Mouse (Mus musculus): ENCODE data around the gene Fbxw8. TPM values are rescaled to one million over a fixed set of nuclear protein-coding genes. Genes with fewer than 3 reads are reported as not detected.

Gene Fbxw8
- polyA plus RNA-seq, 1 experiment from 2014 or later = 23.7 TPM

DNA sequence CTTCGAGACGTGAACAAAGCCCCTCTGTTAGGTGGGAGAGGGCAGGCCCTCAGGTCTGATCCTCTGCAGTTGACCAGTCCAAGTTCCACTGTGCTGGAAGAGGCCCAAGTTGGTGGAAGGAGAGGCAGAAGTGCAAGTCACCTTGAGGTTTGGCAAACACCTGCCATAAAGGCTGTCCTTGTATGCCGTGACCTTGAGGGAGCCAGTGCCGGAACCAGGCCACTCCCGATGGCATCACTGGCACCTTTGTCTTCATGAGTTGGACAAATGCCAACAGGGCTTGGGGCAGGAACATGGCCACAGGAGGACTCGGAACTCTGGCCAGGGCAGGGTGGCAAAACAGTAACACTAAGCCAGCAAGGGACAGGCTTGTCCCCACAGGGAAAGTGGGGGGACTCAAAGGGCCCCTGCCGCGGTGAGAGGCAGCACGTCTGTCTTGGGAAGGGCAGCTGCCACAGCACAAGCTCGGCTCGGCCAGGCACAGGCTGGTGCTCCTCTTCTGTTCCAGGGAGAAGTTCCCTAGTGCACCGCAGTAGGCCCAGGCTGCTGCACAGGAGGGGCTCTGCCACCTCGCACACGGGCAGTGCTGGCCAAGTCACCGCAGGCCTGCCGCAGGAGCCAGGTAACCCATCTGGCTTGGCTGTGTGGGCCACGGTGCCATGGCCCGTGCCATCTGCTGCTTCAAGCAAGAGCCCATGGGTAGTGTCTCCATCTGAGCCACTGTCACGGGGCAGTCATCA, 89.6 kb downstream of the Fbxw8 start:
- H3K4me3 ChIP-seq = no peak overlapping the region
- WGBS = 86% methylated on average over 19 of the region's 19 CpGs
- H3K4me1 ChIP-seq (replicated peaks) = peaks cover 52% of the 10 kb centered on the region
- no peaks in the 10 kb centered on the region for H3K27me3 ChIP-seq
- no peaks in the 10 kb centered on the region for H3K9me3 ChIP-seq
- ATAC-seq (ENCODE audit: low FRiP score) = no peak
- H3K36me3 ChIP-seq = peaks cover 33% of the 10 kb centered on the region
- H3K4me2 ChIP-seq = no peak overlapping the region
- no peak overlapping the region for H3K9ac ChIP-seq
- H3K27ac ChIP-seq = peak overlapping the region; percentile 8; the same call in 1 of the 2 replicates

DNA sequence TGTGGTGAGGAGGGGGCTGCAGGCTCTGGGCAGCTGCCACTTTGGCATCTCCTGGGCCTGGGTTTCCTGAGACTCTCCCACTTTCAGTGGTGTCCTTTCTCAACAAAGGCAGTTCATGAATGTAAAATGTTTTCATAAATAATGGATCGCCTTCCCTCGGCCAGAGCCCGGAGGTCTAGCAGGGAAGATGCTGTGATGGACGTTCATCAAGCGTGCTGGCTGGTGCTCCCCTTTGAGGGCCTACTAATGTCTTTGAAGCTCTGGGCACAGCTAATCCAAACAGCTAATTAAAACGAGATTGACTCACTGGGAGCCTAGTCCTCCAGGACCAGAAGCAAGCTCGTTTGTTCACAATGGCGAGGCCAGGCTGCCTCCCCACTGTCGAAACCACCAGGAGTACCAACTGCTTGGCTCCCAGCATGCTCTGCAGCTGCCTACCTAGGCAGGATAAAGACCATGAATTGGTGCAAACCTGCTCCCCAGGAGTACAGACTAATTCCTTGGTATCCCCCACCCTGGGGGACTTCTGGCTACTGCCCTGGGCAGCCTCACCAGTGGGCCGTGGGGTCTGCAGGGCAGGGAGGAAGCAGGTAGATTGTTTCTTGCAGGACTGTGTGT, 90.9 kb downstream of the Fbxw8 start:
- ATAC-seq (ENCODE audit: low FRiP score) = no peak
- H3K27ac ChIP-seq = peak overlapping the region; percentile 85
- no peak overlapping the region for H3K9ac ChIP-seq
- H3K4me2 ChIP-seq = no peak overlapping the region
- H3K27me3 ChIP-seq = no peaks in the 10 kb centered on the region
- no peak overlapping the region for H3K4me3 ChIP-seq
- H3K4me1 ChIP-seq (replicated peaks) = peaks cover 52% of the 10 kb centered on the region
- H3K9me3 ChIP-seq = no peaks in the 10 kb centered on the region
- 32% methylated on average over 10 of the region's 10 CpGs for WGBS
- peaks cover 22% of the 10 kb centered on the region for H3K36me3 ChIP-seq

DNA sequence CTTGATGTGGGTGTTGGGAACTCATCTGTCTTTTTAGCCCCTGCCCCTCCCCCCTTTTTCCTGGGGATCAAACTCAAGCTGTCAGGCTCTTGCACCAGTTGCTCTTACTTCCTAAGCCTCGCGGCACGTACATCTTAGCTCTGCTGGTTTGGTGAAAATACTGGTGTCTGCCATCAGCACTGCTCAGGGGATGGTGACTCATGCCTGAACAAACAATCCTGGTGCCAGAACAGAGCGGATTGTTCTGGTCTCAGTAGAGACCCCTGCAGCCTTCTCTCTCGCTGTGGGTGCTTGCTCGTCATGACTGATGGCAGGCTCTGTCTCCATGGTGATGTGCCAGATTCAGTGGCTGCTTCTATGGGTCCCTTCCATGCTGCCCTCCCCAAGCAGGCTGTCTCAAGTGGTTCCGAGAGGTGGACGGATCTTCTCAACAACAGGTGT, 92.1 kb downstream of the Fbxw8 start:
- peaks cover 16% of the 10 kb centered on the region for H3K36me3 ChIP-seq
- ATAC-seq (ENCODE audit: low FRiP score) = no peak
- H3K9ac ChIP-seq = no peak overlapping the region
- H3K4me1 ChIP-seq (replicated peaks) = peaks cover 49% of the 10 kb centered on the region
- no peaks in the 10 kb centered on the region for H3K27me3 ChIP-seq
- no peaks in the 10 kb centered on the region for H3K9me3 ChIP-seq
- WGBS = 59% methylated on average over 8 of the region's 8 CpGs
- H3K4me2 ChIP-seq = no peak overlapping the region
- no peak overlapping the region for H3K4me3 ChIP-seq
- H3K27ac ChIP-seq = peak overlapping the region; percentile 85; the same call in 1 of the 2 replicates

DNA sequence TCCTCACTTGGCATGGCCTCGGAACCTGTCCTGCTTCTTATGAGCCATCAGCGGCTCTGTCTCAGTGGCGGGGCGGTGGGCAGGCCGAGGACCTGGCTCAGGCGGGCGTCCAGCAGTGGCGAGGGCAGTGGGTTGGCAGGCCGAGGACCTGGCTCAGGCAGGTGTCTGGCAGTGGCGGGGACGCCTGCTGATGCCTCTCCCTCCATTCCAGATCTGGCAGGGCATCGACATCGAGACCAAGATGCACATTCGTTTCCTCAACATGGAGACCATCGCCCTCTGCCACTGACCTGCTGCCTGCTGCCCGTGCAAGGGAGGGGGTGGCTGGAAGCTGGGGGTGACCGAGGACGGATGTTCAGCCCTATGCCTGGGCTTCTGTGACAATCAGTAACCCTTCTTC, 93.9 kb downstream of the Fbxw8 start:
- Histone ChIP-seq H3K4me1 (replicated peaks) (peaks cover 51% of the 10 kb centered on the region), H3K9me3 (no peaks in the 10 kb centered on the region), H3K36me3 (peaks cover 3% of the 10 kb centered on the region; the same call in 1 of the 2 replicates), H3K27ac (no peak overlapping the region), H3K4me3 (no peak overlapping the region), H3K9ac (no peak overlapping the region), H3K27me3 (no peaks in the 10 kb centered on the region), H3K4me2 (no peak overlapping the region)
- no peak for ATAC-seq (ENCODE audit: low FRiP score)
- WGBS = 93% methylated on average over 18 of the region's 18 CpGs

DNA sequence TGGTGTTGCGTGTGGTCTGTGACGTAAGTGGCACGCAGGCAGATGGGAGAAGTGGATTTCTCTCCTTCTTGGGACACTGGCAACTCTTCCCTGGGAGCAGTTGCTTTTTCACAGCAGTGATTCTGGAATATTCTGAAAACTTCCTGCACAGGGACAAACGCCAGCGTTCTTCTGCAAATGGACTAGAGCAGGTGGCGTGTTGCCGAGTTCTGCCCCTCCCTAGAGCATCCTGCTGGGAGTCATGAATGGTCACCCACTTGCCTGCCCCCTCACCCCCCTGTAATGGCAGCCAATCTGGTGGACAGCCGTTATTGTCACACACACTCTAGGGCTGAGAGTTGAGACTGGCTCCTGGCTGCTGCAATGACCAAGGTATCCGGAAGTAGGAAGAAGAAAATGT, 95.6 kb downstream of the Fbxw8 start:
- no peak for ATAC-seq (ENCODE audit: low FRiP score)
- 82% methylated on average over 9 of the region's 9 CpGs for WGBS

DNA sequence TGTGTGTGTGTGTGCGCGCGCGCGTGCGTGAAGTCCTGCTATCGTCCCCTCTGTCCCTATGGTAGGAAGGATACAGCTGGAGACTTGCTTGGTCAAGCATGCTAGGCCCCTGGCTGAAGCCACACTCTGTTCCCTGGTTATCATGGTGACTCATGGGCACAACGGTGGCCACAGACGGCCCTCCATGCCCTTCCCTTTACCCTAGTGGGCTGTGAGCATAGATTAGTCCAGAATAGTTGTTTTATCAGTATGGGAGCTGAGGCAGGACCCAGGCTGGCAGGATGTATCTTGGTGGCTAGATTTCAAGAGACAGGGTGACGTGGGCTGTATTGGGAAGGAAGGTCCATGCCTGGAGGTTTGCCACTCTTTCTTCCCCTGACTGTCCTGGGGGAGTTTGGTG, 96.4 kb downstream of the Fbxw8 start:
- Histone ChIP-seq H3K27me3 (no peaks in the 10 kb centered on the region), H3K4me1 (replicated peaks) (peaks cover 28% of the 10 kb centered on the region), H3K4me2 (no peak overlapping the region), H3K9me3 (no peaks in the 10 kb centered on the region), H3K36me3 (peaks cover 3% of the 10 kb centered on the region; the same call in 1 of the 2 replicates), H3K27ac (no peak overlapping the region), H3K9ac (no peak overlapping the region), H3K4me3 (no peak overlapping the region)
- 91% methylated on average over 10 of the region's 10 CpGs for WGBS
- no peak for ATAC-seq (ENCODE audit: low FRiP score)

More for the DNA sequence above, 95.6 kb downstream of the Fbxw8 start:
- H3K4me2 ChIP-seq = no peak overlapping the region
- peaks cover 35% of the 10 kb centered on the region for H3K4me1 ChIP-seq (replicated peaks)
- no peaks in the 10 kb centered on the region for H3K27me3 ChIP-seq
- no peak overlapping the region for H3K9ac ChIP-seq
- no peak overlapping the region for H3K4me3 ChIP-seq
- no peak overlapping the region for H3K27ac ChIP-seq
- peaks cover 3% of the 10 kb centered on the region; the same call in 1 of the 2 replicates for H3K36me3 ChIP-seq
- H3K9me3 ChIP-seq = no peaks in the 10 kb centered on the region

DNA sequence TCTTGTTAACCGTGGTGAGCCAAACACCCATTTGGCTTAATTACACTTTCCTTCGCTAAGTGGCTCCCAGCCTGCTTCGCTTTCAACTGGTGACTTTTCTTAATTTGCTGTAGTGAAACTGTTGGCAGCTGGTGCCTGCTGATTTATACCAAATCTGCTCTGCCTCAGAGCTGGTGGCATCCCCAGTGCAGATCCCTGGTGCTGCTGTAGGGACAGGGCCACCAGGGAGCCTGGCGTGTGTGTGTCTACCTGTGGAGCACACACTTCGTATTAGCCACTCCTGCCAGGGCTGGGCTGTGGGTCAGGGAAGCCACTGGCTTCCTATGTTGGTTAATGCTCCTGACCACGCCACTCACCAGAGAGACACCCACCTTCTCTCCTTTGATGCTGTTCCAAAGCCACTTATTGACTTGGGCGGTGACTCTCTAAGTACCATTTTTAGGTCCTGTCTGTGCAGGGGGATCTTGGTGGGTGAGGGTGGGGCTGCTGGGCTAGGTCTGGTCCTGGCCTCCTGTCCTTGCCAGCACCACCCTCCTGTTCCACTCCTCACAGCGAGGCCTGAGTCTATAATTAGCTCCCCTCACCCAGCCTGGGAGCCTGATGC, 97.7 kb downstream of the Fbxw8 start:
- Histone ChIP-seq H3K27me3 (no peaks in the 10 kb centered on the region), H3K4me2 (no peak overlapping the region), H3K4me3 (no peak overlapping the region), H3K36me3 (peaks cover 3% of the 10 kb centered on the region; the same call in 1 of the 2 replicates), H3K9ac (no peak overlapping the region), H3K27ac (no peak overlapping the region), H3K4me1 (replicated peaks) (peaks cover 18% of the 10 kb centered on the region), H3K9me3 (no peaks in the 10 kb centered on the region)
- 43% methylated on average over 8 of the region's 8 CpGs for WGBS
- no peak for ATAC-seq (ENCODE audit: low FRiP score)

DNA sequence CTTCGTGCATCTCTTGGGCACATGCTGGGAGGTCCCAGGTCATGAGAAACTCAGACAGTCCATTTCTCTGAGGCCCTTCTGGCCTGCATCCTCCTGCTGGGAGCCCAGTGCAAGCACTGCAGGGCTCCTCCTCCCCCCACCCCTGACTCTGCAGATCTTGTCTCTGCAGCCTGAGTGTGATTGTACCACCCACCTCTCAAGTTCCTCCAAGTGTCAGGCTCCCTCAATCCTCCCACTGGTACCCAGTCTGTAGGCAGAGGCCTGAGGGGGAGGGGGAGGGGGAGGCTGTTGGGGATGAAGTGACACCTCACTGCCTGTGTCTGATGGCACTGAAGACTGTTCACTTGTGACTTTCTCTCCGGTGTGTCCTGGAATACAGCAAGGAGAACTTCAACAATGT, 102.1 kb downstream of the Fbxw8 start:
- 93% methylated on average over 2 of the region's 2 CpGs for WGBS
- Histone ChIP-seq H3K36me3 (no peaks in the 10 kb centered on the region), H3K9ac (no peak overlapping the region), H3K27ac (no peak overlapping the region), H3K4me3 (no peak overlapping the region), H3K27me3 (no peaks in the 10 kb centered on the region), H3K4me1 (replicated peaks) (peaks cover 18% of the 10 kb centered on the region), H3K9me3 (no peaks in the 10 kb centered on the region), H3K4me2 (no peak overlapping the region)
- no peak for ATAC-seq (ENCODE audit: low FRiP score)

DNA sequence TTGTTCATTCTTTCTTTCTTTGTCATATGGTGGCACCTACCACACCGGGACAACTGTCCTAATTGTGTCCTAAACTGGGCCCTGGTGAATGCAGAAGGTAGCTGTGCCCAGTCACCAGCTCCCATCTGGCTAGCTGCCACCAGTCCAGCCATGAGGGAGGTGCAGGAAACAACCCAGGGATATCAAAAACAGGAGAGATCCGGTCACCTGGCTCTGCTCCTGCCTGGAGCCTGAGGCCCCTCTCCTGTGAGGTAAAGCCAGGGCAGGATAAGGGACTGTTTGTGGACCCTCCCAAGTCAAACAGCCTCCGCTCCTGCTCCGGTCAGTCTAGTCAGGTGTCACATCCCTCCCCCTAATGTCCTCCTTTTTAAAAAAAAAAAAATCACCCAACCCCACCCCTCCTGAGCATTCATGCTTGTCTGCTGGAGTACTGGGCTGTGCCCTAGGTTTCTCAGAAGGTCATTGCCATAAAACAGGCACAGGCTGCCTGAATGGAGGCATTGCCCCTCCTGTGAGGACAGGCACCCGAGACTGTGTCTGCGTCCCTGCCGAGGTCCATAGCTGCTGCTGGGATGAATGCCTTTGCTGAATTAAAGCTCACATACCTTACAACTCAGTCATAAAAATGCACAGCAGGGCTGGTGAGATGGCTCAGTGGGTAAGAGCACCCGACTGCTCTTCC, 103.1 kb downstream of the Fbxw8 start:
- H3K36me3 ChIP-seq = no peaks in the 10 kb centered on the region
- no peak overlapping the region for H3K4me3 ChIP-seq
- no peak overlapping the region for H3K4me2 ChIP-seq
- peaks cover 9% of the 10 kb centered on the region for H3K4me1 ChIP-seq (replicated peaks)
- no peak for ATAC-seq (ENCODE audit: low FRiP score)
- no peaks in the 10 kb centered on the region for H3K27me3 ChIP-seq
- WGBS = 90% methylated on average over 8 of the region's 8 CpGs
- no peak overlapping the region for H3K27ac ChIP-seq
- H3K9me3 ChIP-seq = no peaks in the 10 kb centered on the region
- H3K9ac ChIP-seq = no peak overlapping the region

DNA sequence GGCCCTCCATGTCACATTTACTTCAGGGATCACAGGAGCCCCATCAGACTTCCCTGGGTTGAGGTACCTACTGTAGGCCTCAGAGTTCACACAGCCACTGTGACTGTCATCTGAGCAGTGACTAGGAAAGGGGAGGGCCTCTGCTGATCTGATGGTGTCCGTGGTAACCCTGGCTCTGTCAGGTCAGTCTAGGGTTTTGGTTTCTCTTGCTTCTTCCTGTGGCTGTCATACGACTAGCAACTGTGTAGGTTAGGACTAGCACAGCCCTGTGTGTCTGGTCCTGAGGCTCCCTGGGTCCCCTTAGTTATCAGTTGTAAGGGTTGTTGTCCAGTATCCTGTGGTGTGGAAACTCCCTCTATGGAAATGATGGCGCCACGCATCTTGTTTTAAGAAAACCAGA, 104.5 kb downstream of the Fbxw8 start:
- no peak overlapping the region for H3K4me2 ChIP-seq
- H3K27me3 ChIP-seq = no peaks in the 10 kb centered on the region
- no peaks in the 10 kb centered on the region for H3K36me3 ChIP-seq
- 84% methylated on average over 4 of the region's 4 CpGs for WGBS
- no peak overlapping the region for H3K4me3 ChIP-seq
- no peak for ATAC-seq (ENCODE audit: low FRiP score)
- no peak overlapping the region for H3K9ac ChIP-seq
- no peak overlapping the region for H3K27ac ChIP-seq
- no peaks in the 10 kb centered on the region for H3K9me3 ChIP-seq
- H3K4me1 ChIP-seq (replicated peaks) = no peaks in the 10 kb centered on the region

DNA sequence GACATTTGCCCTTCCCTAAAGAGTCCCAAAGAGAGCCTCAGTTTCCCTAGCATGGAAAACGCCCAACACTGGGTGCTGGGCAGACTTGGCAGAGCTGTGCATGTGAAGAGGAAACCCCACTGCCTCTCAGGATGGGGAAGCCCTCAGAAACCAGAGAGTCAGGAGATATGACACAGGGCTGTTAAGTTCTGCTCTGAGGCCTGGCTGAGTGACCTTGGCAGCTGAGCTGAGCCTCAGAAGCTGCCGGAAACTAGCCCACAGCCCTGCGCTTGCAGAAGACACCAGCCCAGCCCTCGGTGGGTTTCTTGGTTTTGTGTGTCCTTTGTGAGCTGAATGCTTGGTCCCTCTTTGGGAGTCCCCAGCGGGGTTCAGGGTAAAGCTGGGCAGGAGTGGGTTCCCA, 106.3 kb downstream of the Fbxw8 start:
- H3K27me3 ChIP-seq = no peaks in the 10 kb centered on the region
- ATAC-seq (ENCODE audit: low FRiP score) = no peak
- 80% methylated on average over 5 of the region's 5 CpGs for WGBS
- no peak overlapping the region for H3K4me2 ChIP-seq
- H3K9me3 ChIP-seq = no peaks in the 10 kb centered on the region
- no peak overlapping the region for H3K27ac ChIP-seq
- no peaks in the 10 kb centered on the region for H3K36me3 ChIP-seq
- H3K9ac ChIP-seq = no peak overlapping the region
- no peaks in the 10 kb centered on the region for H3K4me1 ChIP-seq (replicated peaks)
- H3K4me3 ChIP-seq = no peak overlapping the region

DNA sequence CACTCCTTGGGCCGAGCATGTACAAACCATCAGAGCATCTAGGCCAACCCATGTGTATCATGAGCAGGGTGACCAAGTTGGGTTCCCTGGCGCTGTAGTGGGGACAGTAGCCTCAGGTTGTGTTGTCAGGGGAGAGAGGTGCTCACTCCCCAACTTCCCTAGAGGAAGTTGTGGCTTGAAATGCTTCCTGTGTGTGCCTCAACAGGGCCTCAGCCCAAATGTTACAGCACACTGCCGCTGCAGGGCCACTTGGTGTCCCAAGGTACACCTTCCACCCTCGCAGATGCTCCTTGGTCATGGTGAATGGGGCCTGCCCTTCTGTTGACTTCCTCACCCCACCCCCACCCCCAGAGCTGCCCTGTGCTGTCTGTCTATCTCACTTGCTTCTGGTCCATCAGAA, 106.9 kb downstream of the Fbxw8 start:
- Histone ChIP-seq H3K36me3 (no peaks in the 10 kb centered on the region), H3K27me3 (no peaks in the 10 kb centered on the region), H3K4me1 (replicated peaks) (no peaks in the 10 kb centered on the region), H3K4me2 (no peak overlapping the region), H3K9ac (no peak overlapping the region), H3K4me3 (no peak overlapping the region), H3K9me3 (no peaks in the 10 kb centered on the region), H3K27ac (no peak overlapping the region)
- WGBS = 83% methylated on average over 4 of the region's 4 CpGs
- ATAC-seq (ENCODE audit: low FRiP score) = no peak

Data from hindbrain, embryonic 13.5 days (tissue).